Mouse (Mus musculus): ENCODE measurements around the gene Pbxip1.

DNA sequence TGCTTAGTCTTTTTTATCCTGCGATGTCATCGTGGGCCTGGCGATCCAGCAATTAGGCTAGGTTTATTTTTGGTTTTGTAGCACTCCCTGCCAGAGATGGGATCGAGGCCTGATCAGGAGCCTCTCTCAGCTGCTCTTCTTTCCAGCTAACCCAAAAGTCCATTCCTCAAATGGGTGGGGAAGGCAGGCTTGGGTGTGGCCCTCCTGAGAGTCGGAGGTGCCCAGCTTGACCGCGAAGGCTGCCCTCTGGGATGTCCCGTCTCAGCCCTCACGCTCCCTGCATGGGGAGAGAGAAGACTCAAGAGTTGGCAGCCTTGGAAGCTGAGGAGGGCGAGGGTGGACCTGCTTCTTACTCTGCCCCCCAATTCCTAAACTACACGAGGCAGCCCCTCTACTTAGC, 2.0 kb upstream of the Pbxip1 start:
- TF ChIP-seq POLR2A (IDR thresholded peaks at IDR 0.05; ENCODE audit: low read depth, low read length) (no peak), CTCF (IDR thresholded peaks at IDR 0.05; ENCODE audit: extremely low read depth, insufficient read length, insufficient replicate concordance, low read depth, low read length) (no peak)
